Mouse (Mus musculus) brain, embryonic 14.5 days (tissue): ENCODE data around the gene Dnmt3b. TPM values are rescaled to one million over a fixed set of nuclear protein-coding genes. Genes with fewer than 3 reads are reported as not detected.

Experiments
- DNase-seq: peaks from one replicate; pipeline ENCODE4 v3.0.0-alpha.2; 2011; ENCODE audit warnings: low read depth
- CTCF ChIP-seq: fragments of 200-500 bp; IDR thresholded peaks from 2 replicates; pipeline ENCODE4 v1.5.1; 2012; ENCODE audit warnings: inconsistent platforms, mild to moderate bottlenecking, moderate library complexity, borderline replicate concordance; ENCODE audit not compliant: insufficient read depth, insufficient read length; ENCODE audit errors: extremely low read depth
- POLR2A ChIP-seq: fragments of 200-500 bp; IDR thresholded peaks from 2 replicates; pipeline ENCODE4 v1.6.1; 2012; ENCODE audit warnings: mild to moderate bottlenecking, inconsistent platforms, borderline replicate concordance; ENCODE audit not compliant: poor library complexity, insufficient read depth, insufficient read length, severe bottlenecking; ENCODE audit errors: extremely low read depth
- polyA plus RNA-seq: library from polyadenylated mRNA; depleted of rRNA; stranded (reverse); fragments of >200 nt; gene quantifications from 2 replicates; pipeline ENCODE4 v1.2.3, GENCODE M21; 2012

Gene Dnmt3b
- polyA plus RNA-seq, 1 experiment, result 4.7 TPM

DNA sequence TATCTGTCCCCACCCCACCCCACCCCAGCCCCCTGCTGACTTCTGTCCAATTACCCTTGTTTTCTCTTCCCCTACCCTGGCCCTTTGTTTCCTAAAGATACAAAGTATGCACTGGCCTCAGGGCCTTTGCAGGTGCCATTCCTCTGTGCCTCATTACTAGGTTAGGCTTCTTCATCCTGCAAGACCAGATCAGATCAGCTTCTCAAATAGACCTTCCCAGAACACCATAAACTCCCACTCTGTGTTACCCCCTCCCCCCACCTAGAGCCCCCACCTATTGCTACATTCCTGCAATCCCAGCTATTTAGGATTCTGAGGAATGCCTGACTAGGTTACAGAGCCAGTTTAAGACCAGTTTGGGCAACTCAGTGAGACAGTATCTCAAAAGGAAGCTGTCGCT lies 37.5 kb upstream of the Dnmt3b start:
- TF ChIP-seq POLR2A (no peak), CTCF (no peak)
- no peak for DNase-seq

DNA sequence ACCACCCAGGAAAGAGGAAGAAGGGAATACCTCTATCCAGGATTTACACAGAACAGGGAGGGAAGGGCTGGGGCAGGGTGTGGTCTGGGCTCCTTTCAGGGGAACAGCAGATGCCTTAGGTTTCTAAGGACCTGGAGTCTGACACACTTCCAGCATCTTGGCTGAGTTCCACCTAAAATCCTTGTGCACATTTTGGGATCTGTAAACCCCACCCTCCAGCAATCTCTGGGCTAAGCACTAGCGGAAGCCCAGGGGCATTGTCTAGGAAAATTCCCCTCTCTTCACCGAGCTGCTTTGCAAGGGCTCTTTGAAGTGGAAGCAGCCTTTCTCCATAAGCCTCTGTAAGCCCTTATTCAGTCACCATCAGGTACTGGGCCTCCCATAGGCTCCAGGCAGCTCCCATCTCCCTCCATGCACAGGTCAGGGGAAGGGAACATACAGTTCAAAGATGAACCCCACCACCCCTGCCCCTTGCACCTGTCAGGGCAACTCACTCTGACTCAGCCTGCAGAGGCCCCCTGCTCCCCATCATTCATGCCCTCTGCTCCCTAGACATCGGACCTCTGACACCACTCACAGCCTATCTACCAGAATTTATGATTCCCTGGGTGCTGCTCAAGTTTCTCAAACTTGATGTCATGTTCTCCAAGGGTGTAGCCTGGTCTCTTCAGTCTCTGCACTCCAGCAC lies 36.5 kb upstream of the Dnmt3b start:
- peak; percentile 70 for DNase-seq

DNA sequence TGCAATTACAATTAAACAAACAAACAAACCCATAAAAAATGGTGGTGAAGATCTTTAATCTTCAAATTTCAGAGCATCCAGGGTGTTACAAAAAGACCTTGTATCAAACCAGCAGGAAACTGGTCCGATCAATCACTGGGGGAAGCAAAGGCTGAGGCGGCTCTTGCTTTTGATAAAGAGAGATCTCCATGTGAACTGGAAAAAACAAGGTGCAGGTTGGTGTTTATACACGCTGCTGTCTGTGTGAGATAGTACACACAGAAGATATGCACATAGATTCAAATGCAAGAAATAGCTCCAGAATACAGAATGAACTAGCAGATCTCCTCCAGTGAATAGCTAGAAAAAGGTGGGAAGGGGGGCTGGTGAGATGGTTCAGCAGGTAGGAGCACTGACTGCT lies 32.4 kb upstream of the Dnmt3b start:
- no peak for DNase-seq
- TF ChIP-seq POLR2A (no peak), CTCF (no peak)

More for the DNA sequence above, 36.5 kb upstream of the Dnmt3b start:
- TF ChIP-seq CTCF, result no peak
- TF ChIP-seq POLR2A, result no peak

DNA sequence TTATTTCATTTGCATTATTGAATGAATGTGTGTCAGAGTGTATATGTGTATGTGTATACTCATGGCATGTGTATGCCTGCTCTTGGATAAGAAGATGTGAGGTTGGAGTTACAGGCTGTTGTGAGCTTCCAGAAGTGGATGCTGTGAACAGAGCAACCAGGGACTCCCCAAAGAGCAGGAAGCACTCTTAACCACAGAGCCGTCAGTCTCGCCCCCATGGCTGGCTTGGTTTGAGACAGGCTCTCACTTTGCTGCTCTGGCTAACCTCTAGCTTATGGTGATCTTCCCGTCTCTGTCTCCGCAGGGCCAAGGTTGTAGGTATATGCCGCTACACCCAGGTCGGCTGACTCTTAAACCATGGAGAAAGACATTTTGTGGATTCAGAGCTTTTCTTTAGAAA lies 30.8 kb upstream of the Dnmt3b start:
- TF ChIP-seq CTCF (no peak), POLR2A (no peak)
- DNase-seq, result no peak

DNA sequence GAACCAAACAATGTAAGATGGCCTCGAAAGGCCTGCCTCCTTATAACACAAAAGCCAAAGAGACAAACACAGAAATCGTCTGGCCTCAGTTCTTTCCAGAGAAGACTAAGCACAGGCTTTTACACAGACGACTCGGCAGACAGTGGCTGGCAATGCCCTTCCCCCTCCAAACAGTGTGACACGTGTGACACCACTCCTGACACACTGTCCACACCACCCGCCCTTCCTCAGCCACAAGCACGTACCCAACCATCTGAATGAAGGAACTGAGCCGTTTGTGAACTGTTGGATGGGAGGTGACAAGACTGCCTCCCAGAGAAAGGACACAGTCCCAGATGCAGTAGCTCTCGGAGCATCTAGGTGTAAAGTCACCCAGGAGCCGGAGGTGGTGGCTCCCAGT lies 30.4 kb upstream of the Dnmt3b start:
- DNase-seq, result no peak
- TF ChIP-seq CTCF (no peak), POLR2A (no peak)

DNA sequence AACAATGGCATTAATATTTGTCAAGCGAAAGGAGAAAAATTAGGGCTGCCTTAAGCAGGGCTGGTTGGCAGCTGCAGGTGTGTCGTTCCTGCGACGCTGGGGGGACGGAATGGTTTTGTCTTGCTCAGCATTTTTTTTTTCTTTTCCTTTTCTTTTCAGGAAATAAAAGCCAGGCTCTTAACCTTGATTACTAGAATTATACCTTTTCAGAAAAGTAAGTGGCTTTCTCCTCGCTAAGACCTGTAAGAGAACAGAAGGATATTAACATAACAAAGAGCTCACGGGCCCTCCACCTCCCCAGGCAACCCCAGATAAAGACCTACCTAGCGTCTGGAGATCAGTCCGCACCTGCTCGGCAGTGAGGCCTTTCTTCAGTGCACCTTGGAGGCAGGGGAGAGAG lies 26.8 kb upstream of the Dnmt3b start:
- peak; percentile 19 for DNase-seq

DNA sequence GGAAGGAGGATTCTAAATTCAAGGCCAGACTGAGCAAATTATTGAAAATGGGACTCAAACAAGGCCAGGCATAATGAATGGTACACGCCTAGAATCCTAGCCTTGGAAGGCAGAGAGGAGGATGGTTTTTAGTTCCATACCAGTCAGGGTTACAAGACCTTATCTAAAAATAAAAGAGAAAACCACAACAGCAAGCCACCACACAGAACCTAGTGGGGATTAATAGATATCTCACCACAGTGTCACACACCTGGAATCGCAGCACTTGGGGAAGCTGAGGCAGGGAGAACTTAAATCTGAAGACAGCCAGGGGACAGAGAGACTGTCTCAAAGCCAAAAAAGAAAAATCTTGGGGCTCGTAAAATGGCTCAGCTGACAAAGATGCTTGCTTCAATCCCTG lies 18.3 kb upstream of the Dnmt3b start:
- no peak for DNase-seq
- TF ChIP-seq CTCF (no peak), POLR2A (no peak)

More for the DNA sequence above, 26.8 kb upstream of the Dnmt3b start:
- no peak for TF ChIP-seq CTCF
- no peak for TF ChIP-seq POLR2A

DNA sequence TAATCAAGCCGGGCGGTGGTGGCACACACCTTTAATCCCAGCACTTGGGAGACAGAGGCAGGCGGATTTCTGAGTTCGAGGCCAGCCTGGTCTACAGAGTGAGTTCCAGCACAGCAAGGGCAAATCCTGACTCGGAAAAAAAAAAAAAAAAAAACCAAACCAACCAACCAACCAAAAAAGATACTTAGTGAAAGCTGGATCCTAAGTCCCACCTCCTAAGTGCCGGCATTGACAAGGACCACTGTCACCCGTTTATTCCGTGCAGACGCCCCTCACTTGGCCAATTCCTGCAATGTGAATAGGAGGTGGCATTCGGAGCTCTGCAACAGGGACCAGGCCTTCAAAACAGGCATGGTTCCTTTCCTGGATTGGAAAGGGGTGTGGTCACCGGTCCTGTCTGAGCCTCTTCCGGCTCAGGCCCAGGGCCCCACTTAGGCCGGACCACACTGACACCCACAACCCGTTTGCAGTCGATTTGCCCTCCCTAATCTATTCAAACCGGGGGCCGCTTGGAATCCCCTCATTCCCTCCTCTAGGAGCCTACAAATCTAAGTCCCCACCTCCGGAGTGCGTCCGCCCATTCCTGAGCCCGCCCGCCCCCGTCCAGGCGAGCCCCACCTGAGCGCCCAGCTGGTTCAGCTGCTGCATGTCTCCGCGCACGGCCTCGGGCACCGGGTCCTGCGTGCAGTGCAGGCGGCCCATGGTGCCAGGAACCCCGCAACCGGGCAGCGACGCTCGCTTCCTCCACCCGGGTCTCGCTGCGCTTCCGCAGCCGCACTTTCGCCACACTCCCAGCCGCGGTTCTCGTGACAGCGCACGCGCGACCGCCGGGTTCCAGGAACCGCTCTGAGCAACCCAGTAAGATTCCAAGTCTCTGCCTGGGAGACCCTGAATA lies 17.0 kb upstream of the Dnmt3b start, which contains the start of gene Commd7:
TSS of gene Commd7 (minus strand) at position 806 of the 895 bp plus-strand sequence.
- DNase-seq, result peak; percentile 93
- TF ChIP-seq POLR2A, result peak; percentile 78; the same call in 1 of the 2 replicates
- no peak for TF ChIP-seq CTCF

DNA sequence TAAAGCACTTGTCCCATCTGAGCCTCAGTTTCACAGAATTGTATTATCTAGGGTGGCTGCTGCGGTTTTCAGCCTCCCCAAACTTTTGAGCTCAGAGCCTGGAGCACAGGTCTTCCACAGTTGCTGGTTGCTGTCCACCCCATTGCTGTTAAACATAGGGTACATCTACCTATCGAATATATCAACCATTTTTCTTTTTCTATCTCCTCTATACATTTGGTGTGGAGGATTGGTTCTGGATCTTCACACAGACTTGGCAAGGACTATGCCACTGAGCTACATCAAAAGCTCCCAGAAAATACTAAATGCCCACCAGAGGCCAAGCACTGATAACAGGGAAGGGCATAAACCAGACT lies 16.4 kb upstream of the Dnmt3b start:
- DNase-seq, result no peak

DNA sequence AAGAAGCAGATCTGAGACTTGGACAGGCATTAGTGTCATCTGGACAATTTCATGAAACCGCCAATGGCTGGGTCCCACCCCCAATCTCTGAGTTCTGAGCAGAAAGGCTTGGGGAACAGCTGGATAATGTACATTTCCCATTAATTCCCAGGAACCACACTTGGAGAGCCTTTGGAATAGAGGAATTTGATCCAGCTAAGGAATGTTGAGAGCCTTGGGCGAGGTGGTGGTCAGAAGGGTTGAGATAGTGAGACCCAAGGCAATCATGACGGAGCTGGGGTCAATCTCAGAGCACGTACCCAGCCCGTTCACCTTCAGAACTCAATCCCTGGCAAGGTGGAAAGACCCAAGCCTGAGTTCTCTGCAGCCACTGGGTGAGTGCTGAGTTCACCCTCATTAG lies 16.0 kb upstream of the Dnmt3b start:
- no peak for DNase-seq
- no peak for TF ChIP-seq POLR2A
- TF ChIP-seq CTCF, result no peak

More for the DNA sequence above, 16.4 kb upstream of the Dnmt3b start:
- TF ChIP-seq POLR2A, result no peak
- no peak for TF ChIP-seq CTCF

DNA sequence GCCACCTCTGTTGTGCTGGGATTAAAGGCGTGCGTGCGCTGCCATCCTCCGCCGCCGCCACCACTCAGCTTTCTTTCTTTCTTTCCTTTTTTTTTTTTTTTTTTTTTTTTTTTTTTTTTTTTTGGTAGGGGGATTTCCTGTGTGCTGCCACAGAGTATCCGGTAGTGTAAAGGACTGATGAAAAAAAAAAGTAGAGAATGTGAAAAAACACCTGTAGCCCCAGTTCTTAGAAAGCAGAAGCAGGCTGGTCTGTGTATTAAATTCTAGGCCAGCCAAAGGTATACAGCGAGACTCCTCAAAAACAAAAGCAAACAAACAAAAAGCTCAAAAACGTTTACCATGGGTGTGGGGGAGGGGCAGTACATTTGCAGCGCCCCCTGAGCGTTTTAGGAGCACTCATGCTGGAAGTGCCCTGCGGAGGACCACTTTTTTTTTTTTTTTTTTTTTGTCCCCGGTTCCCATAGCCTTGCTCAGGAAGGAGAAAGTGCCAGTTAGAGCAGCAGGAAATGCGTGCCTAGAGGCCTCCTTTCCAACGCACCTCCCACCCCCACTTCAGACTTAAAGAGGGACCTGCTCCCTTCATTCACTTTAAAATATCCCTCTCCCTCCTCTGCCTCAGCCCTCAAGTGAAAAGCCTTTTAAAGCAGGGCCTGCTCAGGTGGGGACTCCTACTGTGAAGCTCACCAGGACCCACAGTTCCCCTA lies 10.1 kb upstream of the Dnmt3b start:
- no peak for DNase-seq
- no peak for TF ChIP-seq CTCF
- TF ChIP-seq POLR2A, result no peak
